Mouse (Mus musculus) MEL (cell line): ENCODE data around the gene Sh3rf1. TPM values are rescaled to one million over a fixed set of nuclear protein-coding genes. Genes with fewer than 3 reads are reported as not detected.

Source experiments
- DNase-seq: peaks from one replicate; pipeline ENCODE4 v3.0.0; 2011; ENCODE audit warnings: low read depth, low spot score
- H3K27ac ChIP-seq: 2 replicates; pipeline ENCODE4 v1.5.1; 2012; ENCODE audit warnings: low read depth, mild to moderate bottlenecking, control low read depth, low read length, moderate library complexity; ENCODE audit not compliant: control insufficient read depth
- H3K27me3 ChIP-seq, 2 experiments: fragments of 150-350 bp in 1 of 2; sonication (generic) in 1 of 2; 2 replicates each; pipeline ENCODE4 v1.6.1; 2012; ENCODE audit warnings: low read length in 2 of 2, mild to moderate bottlenecking in 2 of 2, improper control_type of control experiment in 1 of 2, moderate library complexity in 1 of 2; ENCODE audit not compliant: insufficient read depth in 2 of 2, control insufficient read depth in 1 of 2
- H3K36me3 ChIP-seq, 2 experiments: 2 replicates each; pipeline ENCODE4 v1.6.1; 2012 to 2014; ENCODE audit warnings: low read length in 2 of 2, improper control_type of control experiment in 1 of 2, inconsistent platforms in 1 of 2, mild to moderate bottlenecking in 1 of 2; ENCODE audit not compliant: insufficient read depth in 2 of 2, control insufficient read depth in 1 of 2
- H3K4me1 ChIP-seq, 2 experiments: fragments of 150-350 bp in 1 of 2; sonication (generic) in 1 of 2; 2 replicates each; pipeline ENCODE4 v1.6.1; 2012; ENCODE audit warnings: low read length in 2 of 2, improper control_type of control experiment in 1 of 2, mild to moderate bottlenecking in 1 of 2; ENCODE audit not compliant: insufficient read depth in 2 of 2, control insufficient read depth in 1 of 2
- H3K4me3 ChIP-seq, 2 experiments: fragments of 150-350 bp in 1 of 2; sonication (generic) in 1 of 2; 2 replicates each; pipeline ENCODE4 v1.5.1; 2012; ENCODE audit warnings: low read depth in 2 of 2, low read length in 2 of 2, mild to moderate bottlenecking in 2 of 2, moderate library complexity in 2 of 2, control low read depth in 1 of 2, improper control_type of control experiment in 1 of 2; ENCODE audit not compliant: control insufficient read depth in 1 of 2, insufficient read depth in 1 of 2
- H3K79me2 ChIP-seq: 2 replicates; pipeline ENCODE4 v1.6.1; 2012; ENCODE audit warnings: mild to moderate bottlenecking, low read length, moderate library complexity; ENCODE audit not compliant: control insufficient read depth, poor library complexity, insufficient read depth
- H3K9ac ChIP-seq: 2 replicates; pipeline ENCODE4 v1.6.1; 2012; ENCODE audit warnings: low read depth, mild to moderate bottlenecking, control low read depth, low read length, moderate library complexity; ENCODE audit not compliant: control insufficient read depth, poor library complexity, severe bottlenecking
- H3K9me3 ChIP-seq: fragments of 150-350 bp; sonication (generic); replicated peaks from 2 replicates; pipeline ENCODE4 v1.6.1; 2012; ENCODE audit warnings: mild to moderate bottlenecking, low read length, improper control_type of control experiment, moderate library complexity; ENCODE audit not compliant: insufficient read depth
- BHLHE40 ChIP-seq: IDR thresholded peaks from 2 replicates; pipeline ENCODE4 v1.6.1; 2012; ENCODE audit warnings: low read depth, mild to moderate bottlenecking, inconsistent platforms, low read length, improper control_type of control experiment, borderline replicate concordance
- CHD1 ChIP-seq: IDR thresholded peaks from 2 replicates; pipeline ENCODE4 v1.6.1; 2012; ENCODE audit warnings: low read depth, mild to moderate bottlenecking, inconsistent platforms, low read length, improper control_type of control experiment
- CHD2 ChIP-seq: IDR thresholded peaks from 2 replicates; pipeline ENCODE4 v1.6.1; 2011; ENCODE audit warnings: low read length, improper control_type of control experiment
- CTCF ChIP-seq, 3 experiments: IDR thresholded peaks in 2 of 3; conservative IDR thresholded peaks in 1 of 3; 2 replicates each; pipeline ENCODE4 v1.5.1; 2011 to 2012; ENCODE audit warnings: low read length in 3 of 3, low read depth in 2 of 3, mild to moderate bottlenecking in 2 of 3, improper control_type of control experiment in 1 of 3, inconsistent platforms in 1 of 3, mixed read lengths in 1 of 3, moderate library complexity in 1 of 3; ENCODE audit not compliant: control insufficient read depth in 1 of 3, insufficient read depth in 1 of 3, poor library complexity in 1 of 3, severe bottlenecking in 1 of 3
- E2F4 ChIP-seq: IDR thresholded peaks from 2 replicates; pipeline ENCODE4 v1.6.1; 2011; ENCODE audit warnings: low read depth, low read length, improper control_type of control experiment, borderline replicate concordance
- ELF1 ChIP-seq: IDR thresholded peaks from 2 replicates; pipeline ENCODE4 v1.6.1; 2014; ENCODE audit warnings: low read depth, mild to moderate bottlenecking, inconsistent platforms, low read length, improper control_type of control experiment, moderate library complexity
- EP300 ChIP-seq, 2 experiments: IDR thresholded peaks; 2 replicates each; pipeline ENCODE4 v1.6.1; 2011; ENCODE audit warnings: improper control_type of control experiment in 2 of 2, low read length in 2 of 2, low read depth in 1 of 2, mild to moderate bottlenecking in 1 of 2
- ETS1 ChIP-seq: IDR thresholded peaks from 2 replicates; pipeline ENCODE4 v1.6.1; 2012; ENCODE audit warnings: low read depth, mild to moderate bottlenecking, inconsistent platforms, low read length, improper control_type of control experiment, moderate library complexity
- GABPA ChIP-seq: IDR thresholded peaks from 2 replicates; pipeline ENCODE4 v1.6.1; 2012; ENCODE audit warnings: low read depth, mild to moderate bottlenecking, inconsistent platforms, low read length, improper control_type of control experiment, moderate library complexity
- GATA1 ChIP-seq: IDR thresholded peaks from 2 replicates; pipeline ENCODE4 v1.6.1; 2011; ENCODE audit warnings: low read depth, low read length, improper control_type of control experiment
- HCFC1 ChIP-seq: IDR thresholded peaks from 2 replicates; pipeline ENCODE4 v1.6.1; 2012; ENCODE audit warnings: low read depth, mild to moderate bottlenecking, inconsistent platforms, low read length, improper control_type of control experiment, moderate library complexity
- JUND ChIP-seq: IDR thresholded peaks from 2 replicates; pipeline ENCODE4 v1.6.1; 2011; ENCODE audit warnings: low read depth, mild to moderate bottlenecking, improper control_type of control experiment, low read length
- KAT2A ChIP-seq: conservative IDR thresholded peaks from 2 replicates; pipeline ENCODE4 v1.6.1; 2012; ENCODE audit warnings: low read depth, low read length, improper control_type of control experiment, inconsistent platforms
- MAFK ChIP-seq: IDR thresholded peaks from 2 replicates; pipeline ENCODE4 v1.6.1; 2011; ENCODE audit warnings: low read depth, mild to moderate bottlenecking, low read length, improper control_type of control experiment, borderline replicate concordance
- MAZ ChIP-seq: IDR thresholded peaks from 2 replicates; pipeline ENCODE4 v1.6.1; 2012; ENCODE audit warnings: low read depth, mild to moderate bottlenecking, inconsistent platforms, low read length, improper control_type of control experiment
- MEF2A ChIP-seq: IDR thresholded peaks from 2 replicates; pipeline ENCODE4 v1.6.1; 2014; ENCODE audit warnings: low read depth, mild to moderate bottlenecking, inconsistent platforms, low read length, improper control_type of control experiment; ENCODE audit not compliant: poor library complexity, insufficient replicate concordance, severe bottlenecking; ENCODE audit errors: extremely low read depth
- MXI1 ChIP-seq: IDR thresholded peaks from 2 replicates; pipeline ENCODE4 v1.6.1; 2011; ENCODE audit warnings: mild to moderate bottlenecking, low read depth, low read length, improper control_type of control experiment
- MYB ChIP-seq: IDR thresholded peaks from 2 replicates; pipeline ENCODE4 v1.6.1; 2011; ENCODE audit warnings: mild to moderate bottlenecking, low read depth, low read length, improper control_type of control experiment
- MYC ChIP-seq: IDR thresholded peaks from 2 replicates; pipeline ENCODE4 v1.6.1; 2011; ENCODE audit warnings: low read depth, mild to moderate bottlenecking, low read length, improper control_type of control experiment, moderate library complexity
- NELFE ChIP-seq: IDR thresholded peaks from 2 replicates; pipeline ENCODE4 v1.6.1; 2011; ENCODE audit warnings: low read depth, low read length, improper control_type of control experiment
- NRF1 ChIP-seq: IDR thresholded peaks from 2 replicates; pipeline ENCODE4 v1.6.1; 2014; ENCODE audit warnings: low read depth, mild to moderate bottlenecking, inconsistent platforms, low read length, improper control_type of control experiment, moderate library complexity; ENCODE audit not compliant: poor library complexity, insufficient read depth, severe bottlenecking
- POLR2AphosphoS2 ChIP-seq: IDR thresholded peaks from 2 replicates; pipeline ENCODE4 v1.6.1; 2011; ENCODE audit warnings: low read length, improper control_type of control experiment
- RAD21 ChIP-seq: IDR thresholded peaks from 2 replicates; pipeline ENCODE4 v1.6.1; 2011; ENCODE audit warnings: mild to moderate bottlenecking, low read depth, low read length, improper control_type of control experiment
- RCOR1 ChIP-seq: IDR thresholded peaks from 2 replicates; pipeline ENCODE4 v1.6.1; 2012; ENCODE audit warnings: low read depth, mild to moderate bottlenecking, inconsistent platforms, low read length, improper control_type of control experiment
- SMC3 ChIP-seq: IDR thresholded peaks from 2 replicates; pipeline ENCODE4 v1.6.1; 2011; ENCODE audit warnings: low read depth, low read length, improper control_type of control experiment
- TAL1 ChIP-seq: IDR thresholded peaks from 2 replicates; pipeline ENCODE4 v1.6.1; 2012; ENCODE audit warnings: mild to moderate bottlenecking, inconsistent platforms, low read length, moderate library complexity, mixed read lengths
- TBP ChIP-seq: IDR thresholded peaks from 2 replicates; pipeline ENCODE4 v1.8.0; 2011; ENCODE audit warnings: low read depth, low read length, improper control_type of control experiment
- TCF12 ChIP-seq: IDR thresholded peaks from 2 replicates; pipeline ENCODE4 v1.6.1; 2014; ENCODE audit warnings: low read depth, mild to moderate bottlenecking, inconsistent platforms, low read length, improper control_type of control experiment, moderate library complexity
- UBTF ChIP-seq: IDR thresholded peaks from 2 replicates; pipeline ENCODE4 v1.6.1; 2012; ENCODE audit warnings: low read depth, mild to moderate bottlenecking, inconsistent platforms, low read length, improper control_type of control experiment, moderate library complexity, borderline replicate concordance; ENCODE audit not compliant: insufficient read depth
- USF1 ChIP-seq: IDR thresholded peaks from 2 replicates; pipeline ENCODE4 v1.6.1; 2014; ENCODE audit warnings: low read depth, mild to moderate bottlenecking, inconsistent platforms, low read length, improper control_type of control experiment, moderate library complexity
- USF2 ChIP-seq, 2 experiments: IDR thresholded peaks; 2 replicates each; pipeline ENCODE4 v1.6.1; 2011 to 2012; ENCODE audit warnings: improper control_type of control experiment in 2 of 2, low read length in 2 of 2, borderline replicate concordance in 1 of 2, inconsistent platforms in 1 of 2, low read depth in 1 of 2, mild to moderate bottlenecking in 1 of 2; ENCODE audit not compliant: insufficient read depth in 1 of 2
- ZC3H11A ChIP-seq: IDR thresholded peaks from 2 replicates; pipeline ENCODE4 v1.6.1; 2012; ENCODE audit warnings: low read depth, mild to moderate bottlenecking, inconsistent platforms, low read length, improper control_type of control experiment
- ZKSCAN1 ChIP-seq: IDR thresholded peaks from 2 replicates; pipeline ENCODE4 v1.6.1; 2012; ENCODE audit warnings: low read depth, mild to moderate bottlenecking, inconsistent platforms, low read length, improper control_type of control experiment, moderate library complexity
- ZMIZ1 ChIP-seq: IDR thresholded peaks from 2 replicates; pipeline ENCODE4 v1.6.1; 2012; ENCODE audit warnings: low read depth, mild to moderate bottlenecking, inconsistent platforms, low read length, improper control_type of control experiment, moderate library complexity
- ZNF384 ChIP-seq: IDR thresholded peaks from 2 replicates; pipeline ENCODE4 v1.6.1; 2012; ENCODE audit warnings: low read depth, mild to moderate bottlenecking, inconsistent platforms, low read length, improper control_type of control experiment
- polyA plus RNA-seq, 2 experiments: library from polyadenylated mRNA; stranded (reverse) in 1 of 2; unstranded in 1 of 2; fragments of >175 nt in 1 of 2; fragments of >200 nt in 1 of 2; gene quantifications; 2 replicates each; pipeline versions ENCODE4 v1.2.1 to v1.2.4; 2012; ENCODE audit warnings: low replicate concordance in 2 of 2, low read depth in 1 of 2; ENCODE audit not compliant: insufficient read length in 2 of 2, insufficient read depth in 1 of 2, missing spikeins in 1 of 2
- total RNA-seq: library from RNA; depleted of rRNA; stranded (reverse); fragments of 300-350 nt; gene quantifications from 2 replicates; pipeline ENCODE4 v1.2.3, GENCODE M21; 2012

Gene Sh3rf1
- total and polyA plus RNA-seq, 3 experiments: 1.5 to 5.9 TPM; not detected in 1

DNA sequence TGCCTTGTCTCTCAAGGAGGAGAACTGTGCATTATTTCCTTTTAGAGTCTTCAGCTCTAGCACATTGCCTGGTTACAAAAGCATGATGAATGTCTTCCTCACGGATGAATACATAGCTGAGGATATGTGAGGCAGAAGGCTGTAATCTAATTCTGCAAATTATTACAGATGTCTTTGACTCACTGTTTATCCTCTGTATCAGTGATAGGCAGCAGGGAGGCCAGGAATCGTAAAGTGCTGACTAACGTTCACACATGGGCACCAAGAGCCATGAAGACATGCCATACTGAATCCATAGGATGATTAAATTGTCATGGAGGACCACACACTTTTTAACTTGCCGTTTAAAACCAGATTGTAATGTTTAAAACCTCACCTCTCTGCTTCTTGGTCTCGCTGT, 103.7 kb downstream of the Sh3rf1 start:
- TF ChIP-seq ZMIZ1 (no peak), MYC (no peak), ZKSCAN1 (no peak), TCF12 (peak; percentile 49; the same call in 1 of the 2 replicates), ELF1 (no peak), ZNF384 (no peak), RAD21 (no peak), UBTF (no peak), EP300 (IDR thresholded peaks at IDR 0.05; ENCODE audit: low read depth in 1 of 2, low read length in 2 of 2) (peak; percentile 62 to 73), POLR2AphosphoS2 (no peak), TAL1 (peak; percentile 67), ETS1 (peak; percentile 58; the same call in 1 of the 2 replicates), MAZ (no peak), ZC3H11A (no peak), MAFK (no peak), BHLHE40 (no peak), RCOR1 (no peak), SMC3 (no peak), CHD2 (no peak), USF1 (no peak), MXI1 (no peak), GATA1 (peak; percentile 61), MEF2A (no peak), TBP (no peak), JUND (no peak), CTCF (IDR thresholded peaks at IDR 0.05 in 2 of 3, conservative IDR thresholded peaks at IDR 0.05 in 1 of 3; ENCODE audit: control insufficient read depth in 1 of 3, insufficient read depth in 1 of 3, low read depth in 2 of 3, low read length in 3 of 3, poor library complexity in 1 of 3, severe bottlenecking in 1 of 3) (no peak), HCFC1 (no peak), MYB (no peak), NELFE (no peak), GABPA (no peak), USF2 (IDR thresholded peaks at IDR 0.05; ENCODE audit: borderline replicate concordance in 1 of 2, insufficient read depth in 1 of 2, low read depth in 1 of 2, low read length in 2 of 2) (no peak), CHD1 (no peak), E2F4 (no peak), NRF1 (no peak), KAT2A (no peak)
- H3K4me3 ChIP-seq: no peak overlapping the region
- H3K4me1 ChIP-seq: peaks cover 4 to 6% of the 10 kb centered on the region in 2 experiments; a peak in 2 of 4 replicates
- no peaks in the 10 kb centered on the region for H3K27me3 ChIP-seq
- no peak overlapping the region; the same call in 1 of the 2 replicates for H3K27ac ChIP-seq
- peak; percentile 54 for DNase-seq
- H3K36me3 ChIP-seq: peaks cover 0 to 8% of the 10 kb centered on the region in 2 experiments; a peak in 2 of 4 replicates
- no peak overlapping the region for H3K9ac ChIP-seq
- no peaks in the 10 kb centered on the region for H3K79me2 ChIP-seq
- no peaks in the 10 kb centered on the region for H3K9me3 ChIP-seq
